Mouse (Mus musculus) T-cell, adult 2 months (primary cell): ENCODE measurements around the gene Lep.

ENCODE experiments used
- DNase-seq: peaks from one replicate; pipeline ENCODE4 v3.0.0; 2022; ENCODE audit warnings: low spot score

The Lep gene

DNA sequence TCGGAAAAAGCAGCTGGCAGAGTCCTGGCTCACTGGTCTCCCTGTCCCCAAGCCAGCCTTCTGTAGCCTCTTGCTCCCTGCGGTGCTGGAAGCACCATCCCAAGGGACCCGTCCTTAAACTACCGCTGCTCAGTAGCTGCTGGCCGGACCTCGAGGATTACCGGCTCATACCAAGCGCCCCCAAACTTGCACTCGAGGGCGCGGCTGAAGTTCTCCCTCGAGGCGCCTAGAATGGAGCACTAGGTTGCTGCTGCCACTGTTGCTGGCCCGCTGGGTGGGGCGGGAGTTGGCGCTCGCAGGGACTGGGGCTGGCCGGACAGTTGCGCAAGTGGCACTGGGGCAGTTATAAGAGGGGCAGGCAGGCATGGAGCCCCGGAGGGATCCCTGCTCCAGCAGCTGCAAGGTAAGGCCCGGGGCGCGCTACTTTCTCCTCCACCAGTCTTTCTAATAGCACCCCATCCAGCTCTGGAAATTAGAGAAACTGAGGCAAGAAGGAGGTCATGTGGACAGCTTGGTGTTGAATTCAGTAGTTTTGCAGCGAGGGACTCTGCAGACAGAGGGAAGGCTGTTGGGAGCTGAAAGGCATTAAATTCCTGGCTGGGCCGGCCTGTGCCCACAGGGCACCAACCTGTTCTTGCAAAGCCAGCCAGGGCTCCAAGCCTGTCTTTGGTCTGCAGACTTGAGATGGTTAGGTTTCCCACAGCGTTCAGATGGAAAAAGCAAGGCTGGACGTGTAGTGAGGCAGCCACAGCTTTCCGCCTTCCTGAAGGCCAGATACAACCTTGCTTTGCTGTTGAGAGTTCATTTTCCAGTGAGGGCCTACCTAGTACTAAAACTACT lies at the start of gene Lep:
Gene Lep, plus strand, starts transcription at position 375 of the 840 bp plus-strand sequence.
- DNase-seq: no peak

DNA sequence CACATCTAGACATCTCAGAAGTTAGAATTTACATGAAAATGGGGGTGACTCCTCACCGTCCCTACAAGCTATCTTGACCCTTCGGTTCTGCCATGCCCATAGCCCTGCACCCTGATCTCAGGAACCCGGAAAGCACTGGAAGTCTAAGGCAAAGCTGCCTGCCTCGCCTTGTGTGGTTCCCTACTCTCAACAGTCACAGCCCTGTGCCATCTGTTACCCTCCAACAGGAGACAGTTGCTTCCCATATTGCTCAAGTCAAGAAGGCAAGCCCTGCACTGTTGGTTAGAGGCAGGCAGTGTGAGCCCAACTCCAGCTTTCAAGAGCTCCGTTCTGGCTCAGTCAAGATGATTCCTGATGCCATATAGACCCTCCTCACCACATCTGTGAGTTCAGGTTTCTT lies 48.4 kb upstream of the Lep start:
- no peak for DNase-seq

DNA sequence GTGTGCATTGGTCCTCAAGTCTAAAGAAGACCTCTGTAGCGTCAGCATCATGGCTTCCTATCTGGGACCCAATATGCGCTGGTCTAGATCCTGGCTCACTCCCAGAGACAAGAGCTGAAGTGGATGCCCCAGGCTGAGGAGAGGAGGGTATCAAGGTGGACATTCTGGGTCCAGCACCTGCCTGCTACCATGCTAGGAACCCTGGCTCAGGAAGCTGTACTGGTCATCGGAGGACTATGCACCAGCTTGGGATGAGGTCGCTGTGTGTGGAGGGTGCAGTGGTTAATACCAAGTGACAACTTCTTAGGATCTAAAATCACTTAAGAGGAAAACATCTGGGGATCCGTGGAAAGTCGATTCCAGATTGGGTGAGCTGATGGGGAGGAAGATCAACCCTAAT lies 46.8 kb upstream of the Lep start:
- no peak for DNase-seq

DNA sequence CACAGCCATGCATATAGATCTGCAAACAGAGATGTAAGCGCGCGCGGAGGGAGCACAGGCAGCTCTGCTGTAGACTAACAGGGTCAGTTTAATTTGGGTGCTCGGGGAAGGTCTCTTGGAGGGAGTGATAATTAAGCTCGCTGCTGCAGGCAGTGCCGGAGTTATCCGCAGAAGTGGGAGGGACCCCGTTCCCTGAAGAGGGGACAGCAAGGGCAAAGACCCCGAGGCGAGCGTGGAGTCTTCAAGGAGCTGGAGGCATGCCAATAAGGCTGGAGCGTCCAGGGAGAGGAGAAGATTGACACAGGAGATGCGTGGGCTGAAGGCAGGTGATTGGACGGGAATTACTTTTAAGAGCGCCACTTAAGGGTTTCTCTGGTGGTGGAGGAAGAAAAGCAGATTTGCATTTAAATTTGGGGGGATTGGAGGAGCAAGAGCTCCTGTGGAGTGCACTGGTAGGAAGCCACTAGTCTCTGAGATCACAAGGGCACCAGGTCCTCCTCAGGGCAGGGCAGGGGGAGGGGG lies 43.1 kb upstream of the Lep start:
- no peak for DNase-seq

DNA sequence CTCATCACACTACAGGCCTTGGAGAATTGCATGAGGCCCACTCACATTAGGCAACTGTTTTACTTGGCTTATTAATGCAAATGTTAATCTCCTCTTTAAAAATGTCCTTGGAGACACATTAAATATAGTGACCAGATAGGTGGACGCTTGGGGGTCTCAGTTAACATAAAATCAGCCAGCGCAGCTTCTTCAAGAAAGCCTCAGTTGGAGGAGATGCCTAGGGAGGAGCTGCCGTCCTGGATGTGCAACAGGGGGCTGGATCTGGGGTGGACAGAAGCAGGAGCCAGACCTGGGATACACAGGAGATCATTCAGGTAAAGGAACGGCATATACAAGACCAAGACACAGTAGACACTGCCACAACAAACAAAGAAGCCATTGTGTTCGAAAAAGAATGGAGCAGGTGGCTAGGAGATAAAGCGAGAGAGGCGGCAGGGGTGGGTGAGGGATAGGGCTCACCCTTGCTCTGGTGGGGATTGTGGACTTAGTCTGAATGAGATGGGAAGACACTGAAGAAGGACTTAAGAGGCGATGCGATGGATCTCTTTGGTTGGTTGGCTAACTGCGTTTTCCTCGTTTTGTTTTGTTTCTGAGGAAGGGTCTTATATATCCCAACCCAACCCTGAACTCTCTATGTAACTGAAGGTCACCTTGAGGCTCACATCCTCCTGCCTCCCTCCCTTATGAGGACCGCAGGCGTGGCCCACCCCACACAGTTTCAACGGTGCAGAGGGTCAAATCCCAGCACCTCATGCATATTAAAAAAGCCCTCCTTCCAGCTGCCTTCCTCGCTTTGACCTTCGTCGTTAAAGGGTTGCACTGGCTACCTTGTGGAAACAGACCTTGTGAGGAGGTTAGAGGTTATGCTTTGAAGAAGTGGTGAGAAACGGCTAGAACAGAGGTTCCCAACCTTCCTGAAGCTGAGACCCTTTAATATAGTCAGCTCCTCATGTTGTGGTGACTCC lies 40.0 kb upstream of the Lep start:
- no peak for DNase-seq

DNA sequence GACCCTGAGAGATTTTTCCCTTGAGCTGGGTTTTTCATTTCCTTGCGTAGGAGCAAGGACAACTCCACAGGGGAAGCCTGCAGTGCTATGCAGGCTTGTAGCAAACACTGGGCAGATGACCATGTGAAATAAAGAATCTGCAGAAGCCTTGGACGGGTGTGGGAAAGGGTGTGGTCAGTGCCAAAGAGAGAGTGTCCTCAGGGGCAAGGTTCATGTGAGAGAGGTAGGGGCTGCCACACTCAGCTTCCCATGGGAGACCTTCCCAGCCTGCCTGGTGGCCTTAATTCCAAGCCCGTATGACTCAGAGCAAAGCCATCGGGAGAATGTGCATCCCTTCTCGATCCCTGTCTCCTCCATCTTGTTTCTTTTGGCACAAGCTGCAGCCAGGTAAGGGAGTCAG lies 39.1 kb upstream of the Lep start:
- no peak for DNase-seq

DNA sequence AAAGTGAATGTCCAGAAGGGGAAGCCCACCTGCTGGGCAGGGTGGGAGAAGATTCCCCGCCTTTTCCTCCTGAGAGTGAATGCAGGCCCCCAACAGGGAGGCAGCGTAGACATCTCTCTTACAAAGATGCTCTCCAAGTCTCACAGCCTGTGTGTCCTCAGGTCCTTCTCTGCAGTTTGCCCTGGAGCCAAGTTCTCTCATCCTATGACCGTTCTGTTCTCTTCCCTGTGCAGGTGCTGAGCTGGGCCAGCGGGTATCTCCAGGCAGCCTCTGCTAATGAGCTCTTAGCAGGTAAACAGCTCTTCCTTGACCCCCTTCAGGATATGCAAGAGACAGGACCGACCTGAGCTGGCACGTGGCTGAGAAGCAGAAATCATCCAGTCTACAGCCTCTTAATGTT lies 38.5 kb upstream of the Lep start:
- no peak for DNase-seq

DNA sequence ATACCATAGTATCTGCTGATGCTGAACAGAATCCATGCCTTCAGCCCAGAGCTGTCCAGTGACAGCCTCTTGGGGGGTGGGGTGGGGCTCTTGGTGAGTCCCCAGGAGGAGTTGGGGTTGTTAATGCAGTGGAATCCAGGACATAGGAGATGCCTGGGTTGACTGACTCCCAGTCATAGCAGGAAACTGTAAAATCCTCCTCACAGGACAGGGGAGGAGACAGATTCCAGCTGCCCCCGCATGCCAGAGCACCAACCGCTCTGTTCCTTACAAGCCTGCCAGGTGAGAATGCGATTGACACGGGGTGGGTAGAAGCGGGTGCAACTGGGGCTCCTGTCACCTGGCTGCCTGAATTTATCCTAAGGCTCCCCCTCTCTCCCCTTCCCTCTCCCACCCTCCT lies 37.9 kb upstream of the Lep start:
- DNase-seq: no peak

DNA sequence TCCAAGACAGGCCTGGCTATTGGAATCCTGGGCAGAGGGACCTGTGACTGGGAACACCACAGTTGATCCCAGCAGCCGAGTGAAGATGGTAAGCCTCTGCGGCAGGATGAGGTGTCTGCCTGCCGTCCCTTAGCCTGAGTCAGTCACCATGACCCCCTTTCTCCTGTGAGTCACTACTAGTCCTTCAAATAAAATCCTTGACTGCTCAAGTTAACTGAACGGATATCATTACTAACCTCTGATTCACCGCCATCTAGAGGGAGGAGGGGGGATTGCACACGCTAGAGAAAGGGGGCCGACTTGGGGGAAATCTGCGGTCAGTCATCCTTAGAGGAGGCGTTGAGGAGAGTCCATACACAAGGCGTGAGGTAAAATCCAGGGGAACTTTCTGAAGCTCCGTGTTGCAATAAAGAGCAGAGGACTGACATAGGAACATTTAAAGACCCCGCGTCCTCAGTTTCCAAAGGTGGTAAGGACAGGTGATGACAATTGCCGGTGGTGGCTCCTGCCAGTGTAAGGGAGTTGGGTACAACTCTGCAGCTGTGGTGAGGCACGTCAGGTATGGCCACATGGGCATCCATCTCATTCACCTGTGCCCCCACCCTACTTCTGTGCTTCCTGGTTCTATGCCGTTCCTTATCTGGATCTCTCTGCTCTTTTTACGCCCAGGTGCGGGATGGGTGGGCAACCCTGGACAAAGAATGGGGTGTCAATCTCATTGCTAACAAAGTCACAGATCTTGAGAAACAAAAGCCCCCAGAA lies 36.6 kb upstream of the Lep start:
- DNase-seq: peak; percentile 13

DNA sequence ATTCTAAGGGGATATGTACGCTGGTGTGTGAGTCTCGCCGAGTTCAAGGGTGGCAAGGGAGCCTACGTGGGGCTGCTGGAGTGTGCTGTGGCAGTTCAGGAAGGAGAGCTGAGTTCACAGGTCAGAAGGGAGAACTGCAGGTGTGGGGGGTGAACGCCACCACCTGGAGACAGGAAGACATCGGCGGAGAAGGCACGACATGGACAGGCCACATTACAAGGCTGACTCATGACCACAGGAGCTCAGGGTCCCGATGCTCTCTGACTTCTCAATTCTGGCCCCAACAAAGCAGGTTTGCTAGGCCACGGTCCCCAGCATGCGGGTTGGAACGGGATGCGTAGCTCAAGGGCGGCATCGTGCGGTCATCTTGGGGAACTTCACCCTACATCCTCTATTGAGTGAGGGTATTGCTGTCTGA lies 36.0 kb upstream of the Lep start:
- DNase-seq: peak; percentile 44

DNA sequence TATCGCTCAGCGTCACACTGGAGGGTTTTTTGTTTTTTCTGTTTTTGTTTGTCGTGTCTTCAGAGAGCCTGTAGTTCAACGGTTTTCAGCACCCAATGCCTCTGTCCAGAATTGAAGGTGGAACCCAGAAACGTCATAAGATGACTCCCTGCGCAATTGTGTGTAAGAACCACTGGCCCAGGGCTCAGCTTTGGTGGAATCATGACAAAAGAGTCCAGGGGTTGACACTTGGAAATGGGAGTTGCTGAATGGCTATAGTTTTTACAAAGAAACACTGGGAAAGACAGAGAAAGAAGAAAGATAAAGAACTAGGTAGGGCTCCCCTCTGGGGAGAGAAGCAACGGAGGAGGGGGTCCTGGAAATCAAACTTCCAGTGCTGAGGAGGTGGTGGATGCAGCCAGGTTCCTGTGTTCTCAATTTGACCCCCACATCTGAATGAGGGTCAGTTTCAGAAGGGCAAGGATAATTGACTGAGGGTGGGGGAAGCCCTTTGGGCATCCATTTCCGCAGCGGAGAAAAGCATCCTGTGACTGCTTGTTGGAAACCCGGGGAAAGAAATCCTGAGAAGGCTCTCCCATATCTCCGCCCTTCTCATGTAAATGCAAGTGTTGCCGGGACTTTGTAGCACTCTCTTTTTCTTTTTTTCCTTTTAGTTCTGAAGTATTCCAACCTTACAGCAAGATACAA lies 34.1 kb upstream of the Lep start:
- DNase-seq: no peak

DNA sequence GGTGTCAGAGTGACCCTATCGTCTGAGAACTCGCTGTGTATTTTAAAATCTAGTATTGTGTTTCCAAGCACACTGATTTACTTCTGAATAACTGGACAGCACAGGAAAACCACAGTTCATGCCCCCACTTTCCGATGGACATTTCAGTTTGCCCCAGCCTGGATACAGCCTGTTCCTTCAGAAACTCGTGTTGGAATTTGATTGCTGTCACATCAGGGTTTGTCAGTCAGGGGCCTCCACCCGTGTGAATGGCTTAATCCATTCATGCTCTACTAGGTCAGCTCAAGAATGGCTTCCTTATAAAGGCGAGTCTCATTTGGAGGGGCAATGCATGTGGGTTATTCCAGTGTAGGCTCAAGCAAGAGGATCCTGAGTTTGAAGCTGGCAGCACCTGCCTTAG lies 33.3 kb upstream of the Lep start:
- DNase-seq: no peak

DNA sequence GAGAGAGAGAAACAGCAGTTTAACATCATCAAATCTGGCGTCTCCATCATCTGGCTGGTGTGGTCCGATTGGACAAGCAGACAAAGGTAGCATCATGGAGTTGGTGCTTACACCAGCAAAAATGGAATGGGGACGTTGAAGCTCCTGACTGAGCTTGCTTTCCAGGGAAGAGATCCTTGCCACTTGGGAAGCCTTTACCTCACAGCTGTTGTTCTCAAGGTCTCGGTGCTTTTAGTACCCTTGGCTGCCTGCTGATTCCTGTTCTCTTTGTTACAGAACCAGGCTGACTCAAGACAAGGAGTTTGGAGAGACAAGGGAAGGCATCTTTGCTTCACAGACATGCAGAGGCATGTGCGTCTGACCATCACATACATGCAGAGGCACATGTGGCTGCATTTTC lies 31.9 kb upstream of the Lep start:
- DNase-seq: no peak

DNA sequence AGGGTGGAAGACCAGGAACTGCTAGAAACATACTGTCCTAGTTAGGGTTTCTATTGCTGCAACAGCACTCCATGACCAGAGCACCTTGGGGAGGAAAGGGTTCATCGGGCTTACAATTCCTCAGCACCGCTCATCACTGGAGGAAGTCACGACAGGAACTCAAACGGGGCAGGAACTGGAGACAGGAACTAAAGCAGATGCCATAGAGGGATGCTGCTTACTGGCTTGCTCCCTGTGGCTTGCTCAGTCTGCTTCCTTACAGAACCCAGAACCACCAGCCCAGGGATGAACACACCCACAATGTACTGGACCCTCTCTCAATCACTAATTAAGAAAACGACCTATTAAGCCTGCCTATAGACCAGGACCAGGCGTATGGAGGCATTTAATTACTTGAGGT lies 30.5 kb upstream of the Lep start:
- no peak for DNase-seq

DNA sequence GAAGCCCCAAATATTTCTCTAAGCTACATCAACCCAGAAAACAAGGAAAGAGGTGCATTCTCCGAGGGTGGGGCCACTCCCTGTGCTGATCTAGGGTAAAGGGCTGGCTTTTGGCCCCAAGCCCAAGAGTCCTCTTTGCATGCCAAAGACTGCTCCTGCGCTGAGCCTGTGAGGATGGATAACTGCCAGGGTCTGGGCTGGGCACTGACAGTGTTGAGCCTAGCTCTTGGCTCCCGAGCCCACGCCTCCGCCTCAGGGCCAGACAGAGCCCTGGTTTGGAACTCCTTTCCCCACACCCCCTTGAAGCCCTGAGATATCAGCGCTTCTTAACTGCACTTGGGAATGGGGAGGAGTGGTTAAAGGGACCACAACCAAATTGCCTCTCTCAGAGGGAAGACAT lies 28.8 kb upstream of the Lep start:
- DNase-seq: no peak

DNA sequence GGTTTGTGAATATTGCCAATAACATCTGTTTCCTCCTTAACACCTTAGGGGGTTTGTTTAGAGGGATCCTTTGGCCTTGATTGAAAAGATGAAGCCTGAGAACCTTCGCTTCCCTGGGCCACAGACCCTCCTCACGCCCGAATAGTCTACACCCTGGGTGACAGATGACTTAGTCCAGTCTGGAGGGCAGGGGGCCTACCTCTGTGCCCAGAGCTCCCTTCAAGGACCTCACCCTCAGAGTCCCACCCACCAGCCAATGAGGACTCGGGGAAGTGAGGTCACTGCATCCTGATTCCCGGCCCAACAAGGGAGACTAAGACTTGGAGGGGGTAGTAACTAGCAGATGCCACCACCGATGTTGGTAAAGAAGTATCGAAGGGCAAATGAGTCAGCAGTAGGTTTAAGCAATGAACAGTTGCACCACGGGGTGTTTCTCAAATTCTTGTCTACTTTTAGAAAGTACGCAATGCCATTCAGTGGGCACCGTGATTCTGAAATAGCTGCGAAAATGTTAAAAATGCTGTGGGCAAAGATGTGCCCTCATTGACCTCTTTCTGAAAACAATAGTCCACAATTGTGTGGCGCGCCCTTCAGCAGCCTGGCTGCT lies 28.2 kb upstream of the Lep start:
- DNase-seq: no peak

DNA sequence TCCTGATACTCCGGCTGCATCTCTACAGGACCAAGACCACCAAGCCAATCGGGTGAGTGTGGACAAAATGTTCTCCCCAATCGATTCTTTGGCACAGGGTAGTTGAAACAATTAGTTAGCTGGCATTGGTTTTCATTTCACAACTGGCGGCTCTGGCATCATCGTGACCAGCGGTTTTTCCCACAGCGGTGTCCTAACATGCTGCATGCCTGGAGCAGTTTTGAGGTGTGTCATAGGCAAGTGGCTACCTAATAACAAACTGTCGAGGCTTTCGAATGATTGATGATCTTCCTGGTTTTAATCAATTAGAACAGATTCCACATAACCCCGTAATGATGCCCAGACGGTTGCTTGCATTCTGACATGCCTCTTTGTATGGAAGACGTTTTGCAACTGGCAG lies 27.6 kb upstream of the Lep start:
- no peak for DNase-seq

DNA sequence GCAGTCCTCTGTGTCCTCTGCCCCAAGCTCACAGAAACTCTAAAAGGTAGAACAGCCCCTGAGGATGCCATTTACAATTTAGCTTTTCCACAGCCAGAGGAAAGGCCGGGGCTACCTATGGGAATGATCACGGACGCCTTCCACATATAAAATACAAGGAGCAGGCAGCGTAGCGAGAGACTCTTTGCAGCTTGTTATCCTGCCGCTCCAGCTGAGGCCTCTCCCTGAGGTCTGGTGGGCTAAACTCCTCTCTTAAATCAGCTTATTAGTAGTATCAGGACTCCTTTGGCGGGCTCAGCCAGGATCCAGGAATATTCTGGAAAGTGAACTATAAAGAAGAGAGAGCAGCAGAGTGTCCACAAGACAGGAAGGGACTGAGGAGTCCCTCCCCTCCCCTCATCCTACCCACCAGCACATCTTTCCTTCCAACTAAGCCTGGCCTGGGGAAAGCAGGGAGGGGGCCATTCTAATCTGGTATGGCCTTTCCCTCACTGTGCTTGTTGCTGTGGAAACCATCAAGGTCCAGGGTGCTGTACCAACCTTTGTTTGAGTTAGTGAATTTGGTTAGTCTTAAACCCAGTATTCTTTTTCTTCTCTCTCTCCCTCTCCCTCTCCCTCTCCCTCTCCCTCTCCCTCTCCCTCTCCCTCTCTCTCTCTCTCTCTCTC lies 25.9 kb upstream of the Lep start:
- DNase-seq: no peak

DNA sequence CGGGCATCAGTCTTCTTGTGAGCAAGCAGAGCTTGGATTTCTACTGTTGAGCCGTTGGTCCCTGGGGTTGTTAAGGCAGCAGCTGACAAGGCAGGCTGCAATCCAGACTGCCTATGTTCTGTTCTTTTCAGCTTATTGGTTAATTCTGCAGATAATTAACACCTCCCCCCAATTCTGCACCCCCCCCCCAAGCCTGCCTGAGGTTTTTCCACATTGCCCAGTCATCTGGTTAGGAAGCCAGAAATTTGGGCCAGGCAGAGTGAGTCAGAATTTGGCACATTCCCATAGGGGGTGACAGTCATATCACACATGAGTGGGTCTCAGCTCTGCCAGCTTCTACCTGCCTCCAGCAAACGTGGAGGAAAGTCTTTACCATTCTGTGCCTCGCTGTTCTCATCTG lies 23.3 kb upstream of the Lep start:
- DNase-seq: no peak

DNA sequence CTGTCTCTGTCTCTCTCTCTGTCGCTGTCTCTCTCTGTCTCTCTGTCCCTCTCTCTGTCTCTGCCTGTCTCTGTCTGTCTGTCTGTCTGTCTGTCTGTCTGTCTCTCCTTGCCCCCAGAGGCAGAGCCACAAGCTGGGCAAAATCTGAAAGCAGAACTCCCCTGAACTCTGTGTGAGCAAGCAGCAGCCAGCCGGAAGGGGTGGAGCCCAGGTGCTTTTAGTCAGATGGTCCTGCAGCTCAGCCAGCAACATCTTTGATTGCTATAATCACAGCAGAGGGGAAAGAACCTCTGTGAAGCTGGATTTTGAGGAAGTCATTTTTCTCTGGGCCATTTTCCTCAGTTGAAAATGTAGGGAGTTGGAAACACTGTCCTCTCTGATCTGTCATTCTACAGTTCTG lies 19.8 kb upstream of the Lep start:
- no peak for DNase-seq

DNA sequence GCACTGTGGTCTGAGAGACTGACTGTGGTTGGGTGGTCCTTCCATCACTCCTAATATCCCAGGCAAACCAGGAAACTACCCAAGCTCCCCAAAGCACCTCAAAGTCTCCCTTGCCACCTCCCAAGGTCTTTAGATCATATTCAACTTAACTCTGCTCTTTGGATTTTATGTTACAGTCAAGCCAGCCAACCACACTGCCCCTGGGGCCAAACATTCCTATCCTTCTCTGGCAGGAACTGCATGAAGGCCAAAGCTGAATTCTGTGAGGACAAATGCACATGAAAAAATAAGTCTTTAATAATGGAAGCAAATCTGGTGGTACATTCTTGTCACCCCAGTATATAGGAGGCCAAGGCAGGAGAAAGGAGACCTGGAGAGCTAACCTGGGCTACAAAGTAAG lies 16.0 kb upstream of the Lep start:
- no peak for DNase-seq
